Mouse (Mus musculus): ENCODE data around the gene Mfsd11. TPM values are rescaled to one million over a fixed set of nuclear protein-coding genes. Genes with fewer than 3 reads are reported as not detected.

Gene Mfsd11
- polyA plus RNA-seq, 1 experiment from 2014 or later, result 47.3 TPM

DNA sequence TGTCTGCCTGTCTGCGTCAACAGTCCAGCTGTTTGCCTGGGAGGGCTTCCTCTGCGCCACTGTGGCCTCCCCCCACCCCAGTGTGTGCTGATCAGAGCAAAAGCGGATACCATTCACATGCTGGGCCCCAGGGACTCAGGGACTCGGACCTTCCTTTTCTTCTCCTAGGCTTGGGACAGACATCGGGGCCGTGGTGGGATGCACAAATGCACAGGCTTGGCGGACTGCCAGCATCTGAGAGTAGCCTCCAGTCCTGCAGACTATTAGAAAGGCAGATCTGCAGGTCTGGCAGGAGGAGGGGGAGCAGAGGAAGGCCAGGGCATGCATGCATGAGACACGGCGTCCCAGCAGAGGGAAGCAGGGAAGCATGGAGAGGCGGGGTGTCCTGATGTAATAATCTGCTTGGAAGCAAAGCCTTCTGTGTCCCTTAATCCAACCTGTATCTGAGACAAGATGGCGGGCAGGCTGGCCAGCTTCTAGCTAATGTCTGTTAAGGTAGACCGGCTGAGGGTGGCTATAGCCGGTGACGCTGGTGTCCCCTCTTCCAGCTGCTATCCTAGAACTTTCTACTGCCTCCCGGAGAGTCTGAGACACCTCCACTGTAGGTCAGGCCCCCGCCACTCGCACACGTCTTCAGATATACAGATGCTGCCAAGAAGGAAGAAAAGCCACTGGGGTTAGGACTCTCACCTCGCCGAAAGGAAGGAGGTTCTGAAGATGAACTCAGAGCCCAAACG, 39.3 kb upstream of the Mfsd11 start:
- H3K9ac ChIP-seq, result peak overlapping the region; percentile 63
- peaks cover 88% of the 10 kb centered on the region for H3K4me1 ChIP-seq (replicated peaks)
- no peaks in the 10 kb centered on the region for H3K9me3 ChIP-seq
- peak; percentile 10; the same call in 1 of the 2 replicates for ATAC-seq (ENCODE audit: low read depth)
- H3K36me3 ChIP-seq, result no peaks in the 10 kb centered on the region
- peak overlapping the region; percentile 99 for H3K27ac ChIP-seq (replicated peaks)
- H3K4me3 ChIP-seq, result no peak overlapping the region
- H3K27me3 ChIP-seq, result no peaks in the 10 kb centered on the region
- 43% methylated on average over 21 of the region's 21 CpGs for WGBS
- peak overlapping the region; percentile 28 for H3K4me2 ChIP-seq

GRCm38 (mm10) chr11:116813610-116814009, 38.6 kb upstream of the Mfsd11 start:
- Histone ChIP-seq H3K27ac (replicated peaks) (peak overlapping the region; percentile 99), H3K36me3 (no peaks in the 10 kb centered on the region), H3K4me1 (replicated peaks) (peaks cover 89% of the 10 kb centered on the region), H3K4me3 (no peak overlapping the region), H3K9me3 (no peaks in the 10 kb centered on the region), H3K4me2 (peak overlapping the region; percentile 28), H3K27me3 (no peaks in the 10 kb centered on the region), H3K9ac (peak overlapping the region; percentile 63)
- 70% methylated on average over 13 of the region's 13 CpGs for WGBS
- ATAC-seq (ENCODE audit: low read depth), result no peak

GRCm38 (mm10) chr11:116814076-116814883, 38.0 kb upstream of the Mfsd11 start:
- 1% methylated on average over 20 of the region's 20 CpGs for WGBS
- Histone ChIP-seq H3K4me3 (no peak overlapping the region), H3K27me3 (no peaks in the 10 kb centered on the region), H3K36me3 (no peaks in the 10 kb centered on the region), H3K9me3 (no peaks in the 10 kb centered on the region), H3K9ac (peak overlapping the region; percentile 63), H3K27ac (replicated peaks) (peak overlapping the region; percentile 99), H3K4me1 (replicated peaks) (peaks cover 90% of the 10 kb centered on the region), H3K4me2 (peak overlapping the region; percentile 28)
- peak; percentile 16; the same call in 1 of the 2 replicates for ATAC-seq (ENCODE audit: low read depth)

- Histone ChIP-seq H3K9me3 (no peaks in the 10 kb centered on the region), H3K4me3 (no peak overlapping the region), H3K9ac (peak overlapping the region; percentile 63; the same call in 1 of the 2 replicates), H3K4me1 (replicated peaks) (peaks cover 87% of the 10 kb centered on the region), H3K27me3 (no peaks in the 10 kb centered on the region), H3K27ac (replicated peaks) (peak overlapping the region; percentile 99), H3K4me2 (peak overlapping the region; percentile 28), H3K36me3 (no peaks in the 10 kb centered on the region)
- WGBS, result 17% methylated on average over 7 of the region's 7 CpGs
- ATAC-seq (ENCODE audit: low read depth), result no peak
These were observed 37.3 kb upstream of the Mfsd11 start for GRCm38 (mm10) chr11:116814884-116815415.

DNA sequence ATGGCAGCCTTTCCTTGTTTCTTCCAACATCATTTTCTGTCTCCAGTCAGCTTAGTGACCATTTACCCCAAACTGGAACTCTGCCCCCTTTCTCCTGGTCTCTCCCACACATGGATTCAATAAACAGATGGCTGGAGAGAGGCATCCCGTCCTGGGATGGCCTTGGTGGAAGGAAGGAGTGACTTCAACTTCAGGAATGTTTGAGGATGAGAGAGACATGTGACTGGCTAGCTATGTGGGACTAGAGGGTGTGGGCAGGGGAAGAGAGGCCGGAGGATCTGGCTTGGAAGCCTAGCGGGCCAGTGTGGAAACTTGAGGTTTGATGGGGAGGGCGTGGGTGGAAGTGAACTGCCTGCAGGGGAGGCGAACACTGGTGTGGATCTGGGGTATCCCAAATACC, 35.5 kb upstream of the Mfsd11 start:
- Histone ChIP-seq H3K4me2 (no peak overlapping the region), H3K27me3 (no peaks in the 10 kb centered on the region), H3K9ac (no peak overlapping the region), H3K36me3 (no peaks in the 10 kb centered on the region), H3K4me1 (replicated peaks) (peaks cover 83% of the 10 kb centered on the region), H3K4me3 (no peak overlapping the region), H3K9me3 (no peaks in the 10 kb centered on the region), H3K27ac (replicated peaks) (no peak overlapping the region)
- WGBS, result 91% methylated on average over 5 of the region's 5 CpGs
- no peak for ATAC-seq (ENCODE audit: low read depth)

DNA sequence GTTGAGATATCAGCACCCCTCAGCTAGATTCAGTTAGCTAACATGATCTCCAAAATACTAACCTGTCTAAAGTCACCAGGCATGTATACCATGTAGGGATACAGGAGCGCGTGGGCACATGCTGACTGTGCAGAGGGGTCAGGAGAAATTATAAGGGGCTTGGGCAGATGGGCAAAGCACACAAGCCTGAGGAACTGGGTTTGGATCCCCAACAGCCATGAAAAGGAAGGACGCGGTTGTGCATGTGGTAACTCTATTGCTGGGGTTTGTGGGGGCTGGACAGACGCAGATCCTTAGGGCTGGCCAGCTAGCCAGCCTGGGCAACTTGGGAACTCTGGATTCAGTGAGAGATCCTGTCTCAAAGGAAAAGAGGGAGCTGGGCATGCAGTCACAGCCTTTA, 34.7 kb upstream of the Mfsd11 start:
- 94% methylated on average over 5 of the region's 5 CpGs for WGBS
- Histone ChIP-seq H3K27ac (replicated peaks) (no peak overlapping the region), H3K4me3 (no peak overlapping the region), H3K27me3 (no peaks in the 10 kb centered on the region), H3K36me3 (no peaks in the 10 kb centered on the region), H3K4me1 (replicated peaks) (peaks cover 85% of the 10 kb centered on the region), H3K4me2 (no peak overlapping the region), H3K9me3 (no peaks in the 10 kb centered on the region), H3K9ac (no peak overlapping the region)
- no peak for ATAC-seq (ENCODE audit: low read depth)

- H3K4me2 ChIP-seq, result no peak overlapping the region
- H3K27ac ChIP-seq (replicated peaks), result peak overlapping the region; percentile 52
- H3K4me1 ChIP-seq (replicated peaks), result peaks cover 75% of the 10 kb centered on the region
- 47% methylated on average over 8 of the region's 8 CpGs for WGBS
- H3K9ac ChIP-seq, result peak overlapping the region; percentile 38; the same call in 1 of the 2 replicates
- ATAC-seq (ENCODE audit: low read depth), result no peak
- H3K36me3 ChIP-seq, result no peaks in the 10 kb centered on the region
- no peaks in the 10 kb centered on the region for H3K27me3 ChIP-seq
- no peak overlapping the region for H3K4me3 ChIP-seq
- no peaks in the 10 kb centered on the region for H3K9me3 ChIP-seq
These were observed 33.5 kb upstream of the Mfsd11 start for GRCm38 (mm10) chr11:116818722-116819121.

- H3K4me2 ChIP-seq, result no peak overlapping the region
- no peaks in the 10 kb centered on the region for H3K27me3 ChIP-seq
- no peak for ATAC-seq (ENCODE audit: low read depth)
- no peaks in the 10 kb centered on the region for H3K36me3 ChIP-seq
- H3K4me1 ChIP-seq (replicated peaks), result peaks cover 65% of the 10 kb centered on the region
- no peak overlapping the region for H3K9ac ChIP-seq
- no peak overlapping the region for H3K4me3 ChIP-seq
- H3K27ac ChIP-seq (replicated peaks), result 0 out of 2 replicates have a peak overlapping the region, but pooled peaks have one; percentile 52
- H3K9me3 ChIP-seq, result no peaks in the 10 kb centered on the region
- whole genome bisulfite sequencing, result 92% methylated on average over 5 of the region's 5 CpGs
These were observed 32.2 kb upstream of the Mfsd11 start for GRCm38 (mm10) chr11:116819932-116820593.

DNA sequence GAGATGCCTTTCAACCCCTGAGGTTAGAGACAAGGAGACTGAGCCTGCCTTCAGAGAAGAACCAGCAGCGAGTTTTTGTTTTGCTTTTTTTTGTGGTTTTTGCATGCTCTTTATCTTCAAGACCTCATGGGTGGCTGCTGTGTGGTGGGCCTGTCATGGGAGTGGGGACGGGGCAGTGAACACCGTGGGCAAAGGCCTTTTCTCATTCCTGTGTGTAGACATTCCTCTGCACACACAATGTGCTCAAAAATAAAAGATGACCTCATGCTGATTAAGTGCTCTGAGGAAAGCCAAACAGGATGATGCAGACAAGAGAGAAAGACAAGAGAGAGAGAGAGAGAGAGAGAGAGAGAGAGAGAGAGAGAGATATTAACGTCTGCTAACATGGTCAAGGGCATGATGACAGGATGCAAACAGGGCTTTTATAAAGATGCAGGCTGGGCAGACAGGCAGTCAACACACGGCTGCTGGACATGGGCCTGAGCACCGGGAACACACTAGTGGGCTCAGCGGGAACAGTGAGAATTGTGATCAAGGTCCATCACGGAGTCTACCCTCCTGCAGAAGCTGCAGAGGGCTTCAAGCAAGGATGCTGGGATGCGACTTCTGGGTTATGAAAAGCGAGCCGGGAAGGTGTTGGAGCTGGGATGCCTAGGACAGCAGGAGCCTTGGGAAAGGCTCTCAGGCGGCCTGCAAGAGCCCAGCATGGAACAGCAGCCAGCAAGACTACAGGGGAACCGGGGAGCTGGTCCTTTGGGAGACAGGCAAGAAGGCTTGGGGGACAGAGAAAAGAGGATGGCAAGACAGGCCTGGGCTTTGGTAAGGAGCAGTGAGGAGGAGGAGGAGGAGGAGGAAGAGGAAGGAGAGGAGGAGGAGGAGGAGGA, 30.9 kb upstream of the Mfsd11 start:
- Histone ChIP-seq H3K27me3 (no peaks in the 10 kb centered on the region), H3K4me2 (no peak overlapping the region), H3K27ac (replicated peaks) (peak overlapping the region; percentile 23; the same call in 1 of the 2 replicates), H3K36me3 (no peaks in the 10 kb centered on the region), H3K9ac (peak overlapping the region; percentile 43), H3K4me3 (no peak overlapping the region), H3K9me3 (no peaks in the 10 kb centered on the region), H3K4me1 (replicated peaks) (peaks cover 65% of the 10 kb centered on the region)
- 58% methylated on average over 13 of the region's 13 CpGs for WGBS
- ATAC-seq (ENCODE audit: low read depth), result no peak

GRCm38 (mm10) chr11:116822215-116822614, 30.0 kb upstream of the Mfsd11 start:
- no peaks in the 10 kb centered on the region for H3K9me3 ChIP-seq
- no peaks in the 10 kb centered on the region for H3K27me3 ChIP-seq
- no peak overlapping the region for H3K4me3 ChIP-seq
- H3K36me3 ChIP-seq, result no peaks in the 10 kb centered on the region
- H3K9ac ChIP-seq, result 0 out of 2 replicates have a peak overlapping the region, but pooled peaks have one; percentile 43
- H3K4me1 ChIP-seq (replicated peaks), result peaks cover 66% of the 10 kb centered on the region
- H3K4me2 ChIP-seq, result no peak overlapping the region
- WGBS, result 74% methylated on average over 10 of the region's 10 CpGs
- H3K27ac ChIP-seq (replicated peaks), result no peak overlapping the region
- no peak for ATAC-seq (ENCODE audit: low read depth)

- Histone ChIP-seq H3K27me3 (no peaks in the 10 kb centered on the region), H3K4me2 (no peak overlapping the region), H3K9me3 (no peaks in the 10 kb centered on the region), H3K4me3 (no peak overlapping the region), H3K36me3 (no peaks in the 10 kb centered on the region), H3K27ac (replicated peaks) (no peak overlapping the region), H3K9ac (no peak overlapping the region), H3K4me1 (replicated peaks) (peaks cover 69% of the 10 kb centered on the region)
- ATAC-seq (ENCODE audit: low read depth), result no peak
- WGBS, result 94% methylated on average over 10 of the region's 10 CpGs
These were observed 29.6 kb upstream of the Mfsd11 start for GRCm38 (mm10) chr11:116822626-116823025.

Data from neural tube, embryonic 13.5 days (tissue).